Mouse (Mus musculus) liver, adult 2 months (tissue): ENCODE results near the gene Ace2.

Experiments used
- CTCF ChIP-seq: fragments of 200-500 bp; IDR thresholded peaks from 2 replicates; pipeline ENCODE4 v1.5.1; 2011; ENCODE audit warnings: low read depth, low read length, control low read depth
- POLR2A ChIP-seq: fragments of 200-500 bp; IDR thresholded peaks from 2 replicates; pipeline ENCODE4 v1.6.1; 2011; ENCODE audit warnings: low read length, control low read depth; ENCODE audit not compliant: insufficient read depth; ENCODE audit errors: extremely low read depth

DNA sequence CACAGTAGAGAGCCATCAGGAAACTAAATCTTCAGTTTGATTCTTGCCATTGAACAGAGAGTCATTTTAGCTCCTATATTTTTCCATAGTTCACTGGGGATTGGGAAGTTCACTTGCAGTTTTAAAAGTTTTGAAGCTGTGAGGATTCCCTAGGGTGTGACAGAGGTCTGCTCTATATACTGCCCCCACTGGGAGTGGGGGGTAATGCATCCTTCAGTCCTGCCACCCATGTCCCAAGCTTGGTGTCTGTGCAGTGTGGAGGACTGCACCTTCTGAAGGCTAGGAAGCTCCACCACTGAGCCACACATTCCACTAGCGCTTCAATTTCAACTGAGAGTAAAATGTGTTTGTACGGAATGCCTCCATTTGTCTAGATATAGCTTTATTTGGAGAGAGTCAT, 82.9 kb downstream of the Ace2 start:
- peak; percentile 42; the same call in 1 of the 2 replicates for TF ChIP-seq CTCF
- TF ChIP-seq POLR2A: no peak
